Comparison of ENCODE assay signal across 9 mouse cellular contexts in the genomic region with DNA sequence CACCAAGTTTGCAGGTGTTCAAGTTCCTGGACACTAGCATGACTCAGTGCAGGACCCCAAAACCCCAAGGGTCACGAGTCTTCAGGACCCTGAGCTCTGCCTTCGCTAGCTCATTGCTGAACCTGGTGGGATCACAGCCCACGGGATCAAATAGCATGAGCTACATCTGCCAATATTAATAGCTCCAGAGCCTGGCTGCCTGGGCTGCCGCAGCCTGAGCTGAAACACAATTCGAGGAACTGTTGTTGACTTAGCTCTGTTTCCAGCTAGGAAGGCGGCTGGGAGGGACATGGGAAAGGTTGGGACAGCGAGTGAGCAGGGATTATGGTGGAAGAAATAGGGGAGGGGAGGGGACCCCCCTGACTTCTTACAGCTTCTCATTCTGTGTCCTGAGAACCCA. TPM values are rescaled to one million over a fixed set of nuclear protein-coding genes. Genes with fewer than 3 reads are reported as not detected.
DNase-seq lines count a peak whose midpoint lies in the region; ATAC-seq and TF ChIP-seq lines count a peak whose summit lies in the region.
"Had no signal": no experiment of that assay in that cellular context is flagged by ENCODE, and none has a peak within 500 bp of the region (broad histone marks: within the 10 kb centered on the region; RNA-seq: fewer than 3 reads in every experiment).

No protein-coding gene starts in this region.

- H3K36me3 ChIP-seq in forebrain, embryonic 12.5 days (replicated peaks) = no peaks in the 10 kb centered on the region
- no peaks in the 10 kb centered on the region for H3K36me3 ChIP-seq in forebrain, embryonic 11.5 days (ENCODE audit: control insufficient read depth, insufficient read depth, low read length)
- H3K36me3 ChIP-seq in liver, embryonic 11.5 days (ENCODE audit: control insufficient read depth, insufficient read depth, low read length) = peaks cover 3% of the 10 kb centered on the region; the same call in 1 of the 2 replicates
- peaks cover 6% of the 10 kb centered on the region for H3K36me3 ChIP-seq in liver, postnatal 0 days (replicated peaks; ENCODE audit: insufficient read depth, low read length)
- H3K36me3 ChIP-seq in hindbrain, embryonic 13.5 days = no peaks in the 10 kb centered on the region
- no peaks in the 10 kb centered on the region for H3K36me3 ChIP-seq in midbrain, embryonic 16.5 days (ENCODE audit: control insufficient read depth, insufficient read depth, low read length)

- H3K27me3 ChIP-seq in forebrain, embryonic 12.5 days = no peaks in the 10 kb centered on the region
- H3K27me3 ChIP-seq in forebrain, embryonic 11.5 days (ENCODE audit: control insufficient read depth, insufficient read depth, low read length) = no peaks in the 10 kb centered on the region
- no peaks in the 10 kb centered on the region for H3K27me3 ChIP-seq in liver, embryonic 11.5 days (replicated peaks; ENCODE audit: control insufficient read depth, insufficient read depth, low read length)
- no peaks in the 10 kb centered on the region for H3K27me3 ChIP-seq in liver, postnatal 0 days (ENCODE audit: insufficient read depth, low read length)
- no peaks in the 10 kb centered on the region for H3K27me3 ChIP-seq in hindbrain, embryonic 13.5 days
- no peaks in the 10 kb centered on the region for H3K27me3 ChIP-seq in midbrain, embryonic 16.5 days (ENCODE audit: control insufficient read depth, insufficient read depth, low read depth, low read length)

- 72% methylated on average over 7 of the region's 7 CpGs for WGBS in forebrain, embryonic 12.5 days
- WGBS in forebrain, embryonic 11.5 days = 63% methylated on average over 7 of the region's 7 CpGs
- 60% methylated on average over 7 of the region's 7 CpGs for WGBS in liver, embryonic 11.5 days
- 56% methylated on average over 7 of the region's 7 CpGs for WGBS in liver, postnatal 0 days (ENCODE audit: insufficient replicate concordance)
- 50% methylated on average over 7 of the region's 7 CpGs for WGBS in hindbrain, embryonic 13.5 days
- WGBS in midbrain, embryonic 16.5 days = 52% methylated on average over 7 of the region's 7 CpGs

- no peak for ATAC-seq in forebrain, embryonic 12.5 days (ENCODE audit: low FRiP score)
- ATAC-seq in forebrain, embryonic 11.5 days (replicated peaks; ENCODE audit: low FRiP score) = no peak
- ATAC-seq in liver, embryonic 11.5 days (replicated peaks; ENCODE audit: low FRiP score) = no peak
- ATAC-seq in liver, postnatal 0 days = no peak
- ATAC-seq in hindbrain, embryonic 13.5 days (ENCODE audit: low FRiP score) = no peak
- ATAC-seq in midbrain, embryonic 16.5 days = no peak

- DNase-seq in forebrain, embryonic 11.5 days (ENCODE audit: low spot score) = no peak
- no peak for DNase-seq in liver, embryonic 11.5 days (ENCODE audit: low spot score)
- DNase-seq in liver, postnatal 0 days = no peak
- no peak for DNase-seq in urinary bladder, adult 2 months (ENCODE audit: low spot score)
- DNase-seq in frontal cortex, postnatal 14 days (ENCODE audit: low spot score in 2 of 2) = no peak
- DNase-seq: layer of hippocampus, adult 9-11 months had no signal

- H3K4me2 ChIP-seq in forebrain, embryonic 12.5 days = no peak overlapping the region
- no peak overlapping the region for H3K4me2 ChIP-seq in forebrain, embryonic 11.5 days (ENCODE audit: low read depth, low read length, severe bottlenecking)
- no peak overlapping the region for H3K4me2 ChIP-seq in liver, embryonic 11.5 days
- H3K4me2 ChIP-seq in liver, postnatal 0 days (ENCODE audit: low read depth, low read length) = no peak overlapping the region
- H3K4me2 ChIP-seq in hindbrain, embryonic 13.5 days = no peak overlapping the region
- no peak overlapping the region for H3K4me2 ChIP-seq in midbrain, embryonic 16.5 days (ENCODE audit: low read length)

- H3K4me3 ChIP-seq in forebrain, embryonic 12.5 days (replicated peaks) = no peak overlapping the region
- no peak overlapping the region for H3K4me3 ChIP-seq in forebrain, embryonic 11.5 days (ENCODE audit: low read depth, low read length)
- no peak overlapping the region for H3K4me3 ChIP-seq in liver, embryonic 11.5 days (ENCODE audit: low read depth, low read length)
- no peak overlapping the region for H3K4me3 ChIP-seq in liver, postnatal 0 days (ENCODE audit: low read depth, low read length)
- H3K4me3 ChIP-seq in hindbrain, embryonic 13.5 days = no peak overlapping the region
- no peak overlapping the region for H3K4me3 ChIP-seq in midbrain, embryonic 16.5 days (ENCODE audit: low read depth, low read length)

- H3K9ac ChIP-seq in forebrain, embryonic 12.5 days = 0 out of 2 replicates have a peak overlapping the region, but pooled peaks have one; percentile 17
- no peak overlapping the region for H3K9ac ChIP-seq in forebrain, embryonic 11.5 days (ENCODE audit: low read length)
- H3K9ac ChIP-seq in liver, embryonic 11.5 days (ENCODE audit: low read depth, low read length) = 0 out of 2 replicates have a peak overlapping the region, but pooled peaks have one; percentile 20
- H3K9ac ChIP-seq in liver, postnatal 0 days (replicated peaks) = no peak overlapping the region
- H3K9ac ChIP-seq in hindbrain, embryonic 13.5 days = 0 out of 2 replicates have a peak overlapping the region, but pooled peaks have one; percentile 40
- no peak overlapping the region for H3K9ac ChIP-seq in midbrain, embryonic 16.5 days (ENCODE audit: low read depth, low read length)

- TF ChIP-seq CTCF in liver, postnatal 0 days (IDR thresholded peaks at IDR 0.05; ENCODE audit: low read depth) = no peak

- H3K4me1 ChIP-seq in forebrain, embryonic 12.5 days = peaks cover 69% of the 10 kb centered on the region
- H3K4me1 ChIP-seq in forebrain, embryonic 11.5 days (replicated peaks; ENCODE audit: control insufficient read depth, insufficient read depth, low read length) = peaks cover 31% of the 10 kb centered on the region
- H3K4me1 ChIP-seq in liver, embryonic 11.5 days (replicated peaks; ENCODE audit: control insufficient read depth, insufficient read depth, low read length) = peaks cover 46% of the 10 kb centered on the region
- peaks cover 48% of the 10 kb centered on the region for H3K4me1 ChIP-seq in liver, postnatal 0 days (ENCODE audit: insufficient read depth)
- peaks cover 68% of the 10 kb centered on the region for H3K4me1 ChIP-seq in hindbrain, embryonic 13.5 days (replicated peaks)
- peaks cover 37% of the 10 kb centered on the region for H3K4me1 ChIP-seq in midbrain, embryonic 16.5 days (ENCODE audit: control insufficient read depth, insufficient read depth, low read length)

- TF ChIP-seq EP300 in liver, postnatal 0 days (IDR thresholded peaks at IDR 0.05; ENCODE audit: low read depth) = no peak

- peak overlapping the region; percentile 46; the same call in 1 of the 2 replicates for H3K27ac ChIP-seq in forebrain, embryonic 12.5 days
- H3K27ac ChIP-seq in forebrain, embryonic 11.5 days (ENCODE audit: low read depth, low read length) = no peak overlapping the region
- H3K27ac ChIP-seq in liver, embryonic 11.5 days (ENCODE audit: low read depth, low read length) = no peak overlapping the region
- no peak overlapping the region for H3K27ac ChIP-seq in liver, postnatal 0 days (ENCODE audit: low read depth)
- peak overlapping the region; percentile 49 for H3K27ac ChIP-seq in hindbrain, embryonic 13.5 days
- 0 out of 2 replicates have a peak overlapping the region, but pooled peaks have one; percentile 23 for H3K27ac ChIP-seq in midbrain, embryonic 16.5 days (ENCODE audit: low read length)

- no peaks in the 10 kb centered on the region for H3K9me3 ChIP-seq in forebrain, embryonic 12.5 days
- H3K9me3 ChIP-seq in forebrain, embryonic 11.5 days (ENCODE audit: control insufficient read depth, low read length) = no peaks in the 10 kb centered on the region
- H3K9me3 ChIP-seq in liver, embryonic 11.5 days (ENCODE audit: control insufficient read depth, low read length) = no peaks in the 10 kb centered on the region
- H3K9me3 ChIP-seq in liver, postnatal 0 days (ENCODE audit: low read length) = no peaks in the 10 kb centered on the region
- H3K9me3 ChIP-seq in hindbrain, embryonic 13.5 days = no peaks in the 10 kb centered on the region
- H3K9me3 ChIP-seq in midbrain, embryonic 16.5 days (replicated peaks; ENCODE audit: control insufficient read depth, low read length, poor library complexity, severe bottlenecking) = no peaks in the 10 kb centered on the region

RNA-seq across cellular contexts. Expression of a gene that starts 23.8 kb away (rescaled TPM):
- 21.2 and 22.7 TPM in 2 replicates for polyA plus RNA-seq in forebrain, embryonic 12.5 days (2016; fragmentation: Nextera tagmentation; extraction: Ambion mirVana)
- polyA plus RNA-seq in forebrain, embryonic 11.5 days (2014; fragmentation: Nextera tagmentation; extraction: Ambion mirVana) = 25.3 and 26.5 TPM in 2 replicates
- polyA plus RNA-seq in liver, embryonic 11.5 days (2014; fragmentation: Nextera tagmentation; extraction: Ambion mirVana) = 27.4 and 30.2 TPM in 2 replicates
- 15.5 and 17.0 TPM in 2 replicates for polyA plus RNA-seq in liver, postnatal 0 days (2015; fragmentation: Nextera tagmentation; extraction: Ambion mirVana)
- polyA plus RNA-seq in hindbrain, embryonic 13.5 days (2015; fragmentation: Nextera tagmentation; extraction: Ambion mirVana) = 18.4 and 19.2 TPM in 2 replicates
- 18.5 and 19.1 TPM in 2 replicates for polyA plus RNA-seq in midbrain, embryonic 16.5 days (2015; fragmentation: Nextera tagmentation; extraction: Ambion mirVana)
- 34.9 and 44.7 TPM in 2 replicates for polyA plus RNA-seq in urinary bladder, adult 2 months (2012; rRNA removed)

RNA-seq across cellular contexts. Expression of a gene that starts 48.5 kb away (rescaled TPM):
- polyA plus RNA-seq in forebrain, embryonic 12.5 days (2016; fragmentation: Nextera tagmentation; extraction: Ambion mirVana) = 58.9 and 61.6 TPM in 2 replicates
- polyA plus RNA-seq in forebrain, embryonic 11.5 days (2014; fragmentation: Nextera tagmentation; extraction: Ambion mirVana) = 7.4 and 9.5 TPM in 2 replicates
- 2.7 and 4.3 TPM in 2 replicates for polyA plus RNA-seq in liver, embryonic 11.5 days (2014; fragmentation: Nextera tagmentation; extraction: Ambion mirVana)
- 3.6 and 5.2 TPM in 2 replicates for polyA plus RNA-seq in liver, postnatal 0 days (2015; fragmentation: Nextera tagmentation; extraction: Ambion mirVana)
- 64.8 and 69.6 TPM in 2 replicates for polyA plus RNA-seq in hindbrain, embryonic 13.5 days (2015; fragmentation: Nextera tagmentation; extraction: Ambion mirVana)
- polyA plus RNA-seq in midbrain, embryonic 16.5 days (2015; fragmentation: Nextera tagmentation; extraction: Ambion mirVana) = 52.7 and 66.3 TPM in 2 replicates
- 20.6 and 30.7 TPM in 2 replicates for polyA plus RNA-seq in urinary bladder, adult 2 months (2012; rRNA removed)

Comparison
In these comparisons a context has a peak if more than half of its experiments do, and no peak if none do; other contexts are left out.
1. H3K27ac ChIP-seq: peak in forebrain, embryonic 12.5 days (single experiment), hindbrain, embryonic 13.5 days (single experiment) and midbrain, embryonic 16.5 days (single experiment); none in forebrain, embryonic 11.5 days (single experiment), liver, embryonic 11.5 days (single experiment) and liver, postnatal 0 days (single experiment).
2. H3K9ac ChIP-seq: peak in forebrain, embryonic 12.5 days (single experiment), liver, embryonic 11.5 days (single experiment) and hindbrain, embryonic 13.5 days (single experiment); none in forebrain, embryonic 11.5 days (single experiment), liver, postnatal 0 days (single experiment) and midbrain, embryonic 16.5 days (single experiment).